Mouse (Mus musculus) erythroid progenitor cell, adult 5-6 weeks (primary cell): ENCODE data around the gene 5730596B20Rik. TPM values are rescaled to one million over a fixed set of nuclear protein-coding genes. Genes with fewer than 3 reads are reported as not detected.

Experiments
- ATAC-seq: replicated peaks from 2 replicates; pipeline ENCODE4 v1.8.0; 2016; ENCODE audit warnings: moderate number of reproducible peaks, mild to moderate bottlenecking, moderate TSS enrichment, inconsistent platforms; ENCODE audit not compliant: poor library complexity, low FRiP score, severe bottlenecking
- total RNA-seq, 2 experiments: library from RNA; stranded (forward) in 1 of 2; stranded (reverse) in 1 of 2; fragments of 150-400 nt in 1 of 2; fragments of 186-747, 209-891 nt in 1 of 2; gene quantifications; 2 replicates each; pipeline versions ENCODE4 v1.2.3 to v1.2.4; 2015 to 2017; ENCODE audit warnings: low replicate concordance in 2 of 2

The 5730596B20Rik gene
- total RNA-seq, 2 experiments from 2014 or later: not detected

- ATAC-seq: no peak
Observed at GRCm38 (mm10) chr6:52172501-52172900, 4.8 kb upstream of the 5730596B20Rik start.

GRCm38 (mm10) chr6:52173648-52174047, 3.6 kb upstream of the 5730596B20Rik start:
- no peak for ATAC-seq

- no peak for ATAC-seq
Observed at GRCm38 (mm10) chr6:52174968-52175751, 2.1 kb upstream of the 5730596B20Rik start.

- no peak for ATAC-seq
Observed at GRCm38 (mm10) chr6:52175864-52176263, 1.4 kb upstream of the 5730596B20Rik start.

- ATAC-seq: no peak
Observed at GRCm38 (mm10) chr6:52176391-52176790, 907 bp upstream of the 5730596B20Rik start.

- no peak for ATAC-seq
Observed at GRCm38 (mm10) chr6:52177806-52178205, 508 bp downstream of the 5730596B20Rik start.

- no peak for ATAC-seq
Observed at GRCm38 (mm10) chr6:52178918-52179665, 1.8 kb downstream of the 5730596B20Rik start.

GRCm38 (mm10) chr6:52179690-52180089, 2.4 kb downstream of the 5730596B20Rik start:
- ATAC-seq: no peak

- no peak for ATAC-seq
Observed at GRCm38 (mm10) chr6:52180213-52180710, 3.0 kb downstream of the 5730596B20Rik start.

GRCm38 (mm10) chr6:52180726-52181125, 3.4 kb downstream of the 5730596B20Rik start:
- ATAC-seq: no peak

GRCm38 (mm10) chr6:52182030-52182429, 4.7 kb downstream of the 5730596B20Rik start:
- no peak for ATAC-seq

GRCm38 (mm10) chr6:52182793-52183192, 5.5 kb downstream of the 5730596B20Rik start:
- no peak for ATAC-seq

GRCm38 (mm10) chr6:52183311-52184080, 6.2 kb downstream of the 5730596B20Rik start:
- no peak for ATAC-seq

GRCm38 (mm10) chr6:52184668-52185067, 7.4 kb downstream of the 5730596B20Rik start:
- no peak for ATAC-seq

GRCm38 (mm10) chr6:52185222-52185621, 7.9 kb downstream of the 5730596B20Rik start:
- ATAC-seq: no peak

GRCm38 (mm10) chr6:52185834-52186233, 8.5 kb downstream of the 5730596B20Rik start:
- no peak for ATAC-seq

GRCm38 (mm10) chr6:52186500-52186899, 9.2 kb downstream of the 5730596B20Rik start:
- ATAC-seq: no peak

GRCm38 (mm10) chr6:52189172-52189591, 11.9 kb downstream of the 5730596B20Rik start:
- ATAC-seq: no peak

GRCm38 (mm10) chr6:52189909-52190308, 12.6 kb downstream of the 5730596B20Rik start:
- ATAC-seq: no peak

GRCm38 (mm10) chr6:52190410-52190809, 13.1 kb downstream of the 5730596B20Rik start:
- ATAC-seq: no peak
